Mouse (Mus musculus) left cerebral cortex, adult 11 months (tissue): ENCODE measurements around the gene Olfr1138.
A peak's percentile ranks its signal among the peaks of the same experiment; 100 is the strongest.

Experiments used
- DNase-seq: peaks from one replicate; pipeline ENCODE4 v3.0.0; 2022; ENCODE audit warnings: low spot score

The Olfr1138 gene

GRCm38 (mm10) chr2:87739878-87740277 lies at the start of gene Olfr1138:
TSS of gene Olfr1138 (minus strand) at chr2:87739978.
- DNase-seq = no peak

DNA sequence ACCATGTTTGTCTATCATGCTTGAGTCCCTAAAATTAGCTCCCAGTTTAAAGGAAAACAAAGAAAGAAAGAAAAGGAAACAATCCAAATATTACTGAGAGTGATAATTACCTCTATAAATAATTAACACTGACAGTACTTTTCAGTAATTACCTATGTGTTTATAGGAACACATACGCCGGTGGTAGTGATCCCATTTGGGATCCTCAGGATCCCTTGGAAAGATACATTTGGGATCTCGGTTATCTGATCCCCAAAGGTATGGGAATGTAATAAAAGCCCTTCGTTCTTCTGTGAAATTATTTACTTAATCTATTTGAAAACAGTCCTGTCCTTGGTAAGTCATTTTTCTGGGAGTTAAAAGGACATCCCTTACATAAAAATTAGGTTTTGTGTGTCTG lies 39.4 kb upstream of the Olfr1138 start, which contains the start of gene Olfr152:
Gene Olfr152, plus strand, starts transcription at position 301 of the 400 bp plus-strand sequence.
- DNase-seq = no peak

DNA sequence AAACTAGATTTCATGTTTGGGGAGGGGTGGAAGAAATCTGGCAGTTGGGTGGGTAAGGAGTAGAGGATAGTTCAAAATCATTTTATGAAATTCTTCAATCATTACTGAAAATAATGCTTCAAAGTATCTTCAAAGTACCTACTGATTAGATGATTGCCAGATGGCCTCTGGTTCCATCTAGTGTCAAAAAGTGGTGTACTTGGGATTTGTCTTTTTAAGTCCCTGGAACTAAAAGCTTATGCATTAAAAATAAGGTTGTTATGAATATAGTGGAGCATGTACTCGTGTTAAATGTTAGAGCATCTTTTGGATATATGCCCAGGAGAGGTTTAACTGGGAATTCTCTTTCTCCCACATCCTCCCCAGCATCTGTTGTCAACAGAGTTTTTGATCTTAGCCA lies 36.4 kb upstream of the Olfr1138 start:
- DNase-seq = peak; percentile 1

DNA sequence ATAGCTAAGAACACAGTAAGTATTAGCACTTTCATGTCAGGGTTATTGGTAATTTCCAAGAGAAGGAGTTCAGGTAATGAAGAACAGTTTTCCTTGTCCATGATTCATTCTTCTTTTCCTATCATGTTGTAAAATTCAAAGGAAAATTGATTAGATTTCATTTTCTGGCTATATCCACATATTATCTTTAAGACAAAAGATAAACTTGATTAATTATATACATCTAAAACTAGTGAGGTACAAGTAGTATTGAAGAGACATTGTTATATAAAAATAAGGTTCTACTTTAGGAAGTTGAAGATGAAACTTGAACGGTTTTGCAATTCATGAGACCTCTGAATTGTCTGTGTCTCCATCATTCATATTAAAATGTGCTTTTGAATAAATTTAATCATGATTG lies 14.1 kb upstream of the Olfr1138 start, which contains the start of gene Olfr1141:
Gene Olfr1141, minus strand, starts transcription at position 101 of the 400 bp plus-strand sequence.
- no peak for DNase-seq

GRCm38 (mm10) chr2:87743452-87743851 lies 3.7 kb upstream of the Olfr1138 start, which contains the start of gene Olfr1140:
TSS of gene Olfr1140 (plus strand) at chr2:87743752.
- no peak for DNase-seq

GRCm38 (mm10) chr2:87713079-87713478 lies 26.7 kb downstream of the Olfr1138 start, which contains the start of gene Olfr1137:
TSS of gene Olfr1137 (minus strand) at chr2:87713179.
- DNase-seq = no peak

DNA sequence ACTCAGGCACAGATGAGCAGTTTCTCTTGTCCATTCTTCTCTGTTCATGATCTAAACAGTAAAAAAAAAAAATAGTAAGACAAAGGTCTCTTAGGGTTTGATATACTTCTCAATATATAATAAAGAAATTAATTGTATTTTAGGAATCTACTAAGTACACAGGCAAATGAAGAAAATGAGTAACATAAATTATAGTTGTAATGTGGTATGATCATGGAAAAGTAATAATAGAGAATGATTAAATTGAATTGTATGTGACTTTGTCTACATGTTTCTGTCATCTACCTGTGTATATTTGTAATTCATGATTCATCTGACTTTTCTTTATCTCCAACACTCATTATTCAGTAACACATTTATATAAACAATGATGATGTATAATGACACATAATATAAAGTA lies 45.9 kb downstream of the Olfr1138 start, which contains the start of gene Olfr1136:
Gene Olfr1136, minus strand, starts transcription at position 101 of the 400 bp plus-strand sequence.
- no peak for DNase-seq
